Comparison of ENCODE assay signal across 12 mouse cellular contexts in genomic region chr15:79244071-79244893, GRCm38 (mm10). TPM values are rescaled to one million over a fixed set of nuclear protein-coding genes. Genes with fewer than 3 reads are reported as not detected.
DNase-seq lines count a peak whose midpoint lies in the region; ATAC-seq and TF ChIP-seq lines count a peak whose summit lies in the region.
"Had no signal": no experiment of that assay in that cellular context is flagged by ENCODE, and none has a peak within 500 bp of the region (broad histone marks: within the 10 kb centered on the region; RNA-seq: fewer than 3 reads in every experiment).

No protein-coding gene starts in this region.

- ATAC-seq in CD4-positive, CD25-positive, alpha-beta regulatory T cell, adult 4 months = no peak

- intact Hi-C loops in gastrocnemius, adult 2 months (cut with DNase I) = loop anchor here (5.0 to 10.0 kb wide), 2 partner anchors 83 to 361 kb away; partner anchors contain the start of genes Dmc1 and Pla2g6

- no peak for TF ChIP-seq CTCF in gastrocnemius, adult 2 months (IDR thresholded peaks at IDR 0.05)

- peak overlapping the region; percentile 95 for H3K27ac ChIP-seq in gastrocnemius, adult 2 months

- peak overlapping the region; percentile 23; the same call in 1 of the 2 replicates for H3K4me3 ChIP-seq in gastrocnemius, adult 2 months

- DNase-seq in gastrocnemius, adult 2 months = peak; percentile 61
- no peak for DNase-seq in gastrocnemius, postnatal 10 days
- peak; percentile 63 for DNase-seq in ovary, postnatal 36 days (ENCODE audit: low spot score)
- DNase-seq in ovary, postnatal 10 days (ENCODE audit: low spot score) = no peak
- DNase-seq in kidney, postnatal 14 days = peak; percentile 43
- no peak for DNase-seq in urinary bladder, postnatal 4 days (ENCODE audit: low spot score in 2 of 2)
- DNase-seq in frontal cortex, postnatal 25 days (ENCODE audit: low spot score in 2 of 2) = no peak
- DNase-seq: cerebellum, postnatal 14 days; liver had no signal

RNA-seq across cellular contexts. Expression of gene Slc16a8, which starts 10.3 kb away (rescaled TPM):
- total RNA-seq in gastrocnemius, adult 2 months (2021) = under 1 TPM; 0.13 to 0.53 TPM
- total RNA-seq in gastrocnemius, postnatal 10 days (2021) = under 1 TPM in 1 of 2 experiments, not detected in 1; 0.14 TPM
- polyA plus RNA-seq in CD4-positive, CD25-positive, alpha-beta regulatory T cell, adult 4 months (2017; shearing (Covaris generic)) = not detected
- total RNA-seq: neutrophil, adult 5-6 weeks had no signal
- polyA plus RNA-seq: thymus, postnatal 0 days had no signal

RNA-seq across cellular contexts. Expression of gene Gm49486, which starts 15.1 kb away (rescaled TPM):
- total RNA-seq in gastrocnemius, adult 2 months (2021) = 1 to 10 TPM in 1 of 2 experiments, under 1 TPM in 1; 0.10 to 1.0 TPM
- under 1 TPM; 0.45 to 0.54 TPM for total RNA-seq in gastrocnemius, postnatal 10 days (2021)
- under 1 TPM in 1 of 2 experiments, not detected in 1; 0.52 TPM for polyA plus RNA-seq in CD4-positive, CD25-positive, alpha-beta regulatory T cell, adult 4 months (2017; shearing (Covaris generic))

RNA-seq across cellular contexts. Expression of gene Pick1, which starts 15.3 kb away (rescaled TPM):
- 10 to 100 TPM; 33.6 to 35.0 TPM for total RNA-seq in gastrocnemius, adult 2 months (2021)
- 10 to 100 TPM; 21.4 to 24.8 TPM for total RNA-seq in gastrocnemius, postnatal 10 days (2021)
- polyA plus RNA-seq in CD4-positive, CD25-positive, alpha-beta regulatory T cell, adult 4 months (2017; shearing (Covaris generic)) = 10 to 100 TPM in 1 of 2 experiments, 1 to 10 TPM in 1; 6.0 to 10.5 TPM

RNA-seq across cellular contexts. Expression of gene Baiap2l2, which starts 41.1 kb away (rescaled TPM):
- total RNA-seq in gastrocnemius, adult 2 months (2021) = 1 to 10 TPM; 3.1 to 3.2 TPM
- total RNA-seq in gastrocnemius, postnatal 10 days (2021) = 1 to 10 TPM; 3.1 to 3.6 TPM
- polyA plus RNA-seq in CD4-positive, CD25-positive, alpha-beta regulatory T cell, adult 4 months (2017; shearing (Covaris generic)) = not detected
- total RNA-seq: neutrophil, adult 5-6 weeks had no signal

Comparison
In these comparisons a context has a peak if more than half of its experiments do, and no peak if none do; other contexts are left out.
1. DNase-seq: peak in gastrocnemius, adult 2 months (single experiment), ovary, postnatal 36 days (single experiment) and kidney, postnatal 14 days (single experiment); none in gastrocnemius, postnatal 10 days (single experiment), ovary, postnatal 10 days (single experiment), urinary bladder, postnatal 4 days (0 of 2) and frontal cortex, postnatal 25 days (0 of 2).